Mouse (Mus musculus): Measurements from ENCODE around the gene Tff1. TPM values are rescaled to one million over a fixed set of nuclear protein-coding genes. Genes with fewer than 3 reads are reported as not detected.

The Tff1 gene
- total and polyA plus RNA-seq, 2 experiments from 2014 or later = not detected

DNA sequence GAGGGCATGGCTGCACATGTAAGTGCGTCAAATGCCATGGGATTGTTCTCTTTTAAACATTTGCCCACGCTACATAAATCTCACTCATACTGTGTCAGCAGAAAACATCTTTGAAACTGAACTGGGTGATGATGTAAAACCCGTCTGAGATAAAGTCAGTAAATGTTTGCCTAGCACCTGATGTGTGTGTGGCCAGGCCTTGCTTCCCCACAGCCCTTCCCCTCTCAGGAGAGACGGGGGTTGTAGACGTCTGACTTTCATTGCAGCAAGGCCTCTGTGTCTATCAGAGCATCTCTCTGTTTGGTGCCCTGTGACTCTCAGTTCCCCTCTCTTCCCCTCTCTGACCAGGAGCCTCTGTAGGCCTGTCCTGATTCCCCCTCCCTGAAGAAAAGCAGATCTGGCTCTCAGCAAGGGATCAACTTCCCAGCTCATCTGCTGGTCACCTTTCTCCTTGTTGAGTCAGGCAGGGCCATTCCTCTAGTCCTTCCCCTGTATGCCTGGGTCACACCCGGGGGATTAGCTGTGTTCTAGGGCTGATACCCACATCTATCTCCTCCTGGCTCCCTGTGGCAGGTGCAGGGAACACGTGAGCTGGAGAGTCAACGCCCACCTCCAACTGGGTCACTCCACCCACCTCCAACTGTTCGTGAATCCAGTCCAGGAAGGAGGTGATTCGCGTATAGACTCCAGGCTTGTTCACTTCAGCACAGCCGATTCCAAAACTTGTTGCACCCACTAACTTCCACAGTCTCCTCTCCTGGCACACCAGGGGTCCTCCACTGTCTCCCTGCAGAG, 18.3 kb upstream of the Tff1 start:
- TF ChIP-seq CTCF (IDR thresholded peaks at IDR 0.05; ENCODE audit: low read depth) = no peak
- Histone ChIP-seq H3K4me1 (ENCODE audit: insufficient read depth) (no peaks in the 10 kb centered on the region), H3K27ac (ENCODE audit: low read depth, low read length) (no peak overlapping the region), H3K4me2 (ENCODE audit: low read depth) (no peak overlapping the region), H3K27me3 (ENCODE audit: insufficient read depth, low read length) (no peaks in the 10 kb centered on the region), H3K9ac (no peak overlapping the region), H3K4me3 (ENCODE audit: low read depth, low read length) (no peak overlapping the region), H3K36me3 (ENCODE audit: insufficient read depth) (no peaks in the 10 kb centered on the region), H3K9me3 (ENCODE audit: low read length) (no peaks in the 10 kb centered on the region)
- ATAC-seq = no peak
- 72% methylated on average over 12 of the region's 12 CpGs for WGBS
- no peak for DNase-seq

DNA sequence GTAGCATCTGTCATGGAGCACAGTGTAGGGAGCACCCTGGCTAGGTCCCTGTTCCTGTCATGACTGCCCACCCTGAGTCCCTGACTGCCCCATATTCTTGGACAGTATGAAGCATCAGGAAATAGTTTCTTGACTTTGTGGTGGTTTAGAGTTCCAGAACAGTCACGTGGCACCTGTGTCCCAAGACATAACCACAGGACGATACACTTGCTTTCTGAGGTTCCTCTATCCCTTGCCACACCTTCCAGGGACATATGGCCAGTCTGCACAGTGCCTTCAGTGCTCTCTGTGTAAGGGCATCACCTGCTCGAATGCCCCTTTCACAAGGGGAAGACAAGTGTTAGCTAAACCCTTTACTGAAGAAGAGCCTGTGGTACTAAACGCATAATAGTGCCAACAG, 16.4 kb upstream of the Tff1 start:
- DNase-seq = no peak
- no peak overlapping the region for H3K27ac ChIP-seq (ENCODE audit: low read depth, low read length)
- no peak overlapping the region for H3K4me3 ChIP-seq (ENCODE audit: low read depth, low read length)
- ATAC-seq = no peak
- no peak overlapping the region for H3K9ac ChIP-seq
- H3K4me2 ChIP-seq (ENCODE audit: low read depth) = no peak overlapping the region
- no peaks in the 10 kb centered on the region for H3K4me1 ChIP-seq (ENCODE audit: insufficient read depth)
- H3K9me3 ChIP-seq (ENCODE audit: low read length) = no peaks in the 10 kb centered on the region
- no peak for TF ChIP-seq CTCF (IDR thresholded peaks at IDR 0.05; ENCODE audit: low read depth)
- no peaks in the 10 kb centered on the region for H3K27me3 ChIP-seq (ENCODE audit: insufficient read depth, low read length)
- H3K36me3 ChIP-seq (ENCODE audit: insufficient read depth) = no peaks in the 10 kb centered on the region
- WGBS = 82% methylated on average over 4 of the region's 4 CpGs

DNA sequence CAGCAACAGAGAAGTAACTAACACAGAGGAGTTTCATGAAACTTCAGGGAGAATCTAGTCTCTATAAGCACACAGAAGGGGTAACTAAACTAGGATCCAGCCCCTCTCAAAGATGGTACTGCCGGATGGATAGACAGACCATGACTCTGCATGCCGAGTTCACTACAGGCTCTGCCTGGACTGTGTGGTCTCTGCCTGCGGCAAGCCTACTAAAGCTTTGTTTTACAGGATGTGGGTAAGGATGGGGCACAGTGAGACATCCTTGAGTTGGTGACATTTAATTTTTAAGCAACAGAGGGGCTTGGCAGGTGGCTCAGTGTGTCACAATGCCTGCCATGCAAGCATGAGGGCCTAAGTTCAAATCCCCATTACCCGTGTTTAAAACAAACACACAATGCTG, 11.2 kb upstream of the Tff1 start:
- no peak for TF ChIP-seq CTCF (IDR thresholded peaks at IDR 0.05; ENCODE audit: low read depth)
- ATAC-seq (no peak), DNase-seq (no peak)
- Histone ChIP-seq H3K27me3 (ENCODE audit: insufficient read depth, low read length) (no peaks in the 10 kb centered on the region), H3K4me1 (ENCODE audit: insufficient read depth) (no peaks in the 10 kb centered on the region), H3K4me2 (ENCODE audit: low read depth) (no peak overlapping the region), H3K9me3 (ENCODE audit: low read length) (no peaks in the 10 kb centered on the region), H3K4me3 (ENCODE audit: low read depth, low read length) (no peak overlapping the region), H3K36me3 (ENCODE audit: insufficient read depth) (no peaks in the 10 kb centered on the region), H3K27ac (ENCODE audit: low read depth, low read length) (no peak overlapping the region), H3K9ac (no peak overlapping the region)
- 92% methylated on average over 4 of the region's 4 CpGs for WGBS

DNA sequence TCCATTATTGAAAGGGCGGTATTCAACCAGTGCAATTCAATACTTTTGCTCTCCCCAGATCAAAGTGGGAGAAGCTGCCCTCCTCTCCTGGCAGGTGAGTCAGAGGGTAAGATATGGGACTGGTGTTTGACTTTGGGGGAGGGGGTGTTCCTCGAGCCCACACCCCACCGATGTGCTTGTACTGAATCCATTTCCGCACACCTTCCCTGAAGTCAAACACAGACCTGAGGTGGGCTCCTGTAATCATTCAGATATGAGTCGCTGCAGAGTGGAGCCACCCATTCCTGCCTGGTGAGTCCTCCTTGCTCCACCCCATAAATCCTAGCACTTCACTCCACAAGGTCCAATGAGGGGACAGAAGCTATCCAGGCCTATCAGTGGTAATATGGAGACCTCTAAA, 4.7 kb upstream of the Tff1 start:
- H3K4me1 ChIP-seq (ENCODE audit: insufficient read depth) = no peaks in the 10 kb centered on the region
- 96% methylated on average over 5 of the region's 5 CpGs for WGBS
- no peaks in the 10 kb centered on the region for H3K36me3 ChIP-seq (ENCODE audit: insufficient read depth)
- DNase-seq (no peak), ATAC-seq (no peak)
- H3K9ac ChIP-seq = no peak overlapping the region
- H3K27ac ChIP-seq (ENCODE audit: low read depth, low read length) = no peak overlapping the region
- no peak for TF ChIP-seq CTCF (IDR thresholded peaks at IDR 0.05; ENCODE audit: low read depth)
- no peak overlapping the region for H3K4me3 ChIP-seq (ENCODE audit: low read depth, low read length)
- no peaks in the 10 kb centered on the region for H3K9me3 ChIP-seq (ENCODE audit: low read length)
- no peak overlapping the region for H3K4me2 ChIP-seq (ENCODE audit: low read depth)
- H3K27me3 ChIP-seq (ENCODE audit: insufficient read depth, low read length) = no peaks in the 10 kb centered on the region

DNA sequence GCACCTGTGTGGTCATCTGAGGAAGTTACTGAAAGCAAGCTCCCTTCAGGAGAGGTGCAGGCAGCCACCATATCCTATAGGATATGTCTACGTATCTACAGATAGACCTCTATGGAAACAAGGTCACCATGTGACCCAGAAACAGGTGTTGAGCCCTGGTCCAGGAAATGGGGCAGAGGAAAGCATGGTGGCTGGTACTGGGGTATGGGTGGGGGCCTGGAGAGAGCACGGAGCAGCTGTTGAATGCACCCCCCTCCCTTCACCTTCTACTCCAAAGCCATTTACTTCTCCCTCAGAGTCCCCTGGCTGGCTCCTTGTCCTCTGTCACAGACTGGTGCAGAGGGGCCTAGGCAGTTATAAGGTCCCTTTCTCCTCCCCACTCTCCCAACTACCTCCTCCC, 1.3 kb downstream of the Tff1 start:
- ATAC-seq (no peak), DNase-seq (no peak)
- Histone ChIP-seq H3K4me2 (ENCODE audit: low read depth) (no peak overlapping the region), H3K27me3 (ENCODE audit: insufficient read depth, low read length) (no peaks in the 10 kb centered on the region), H3K9me3 (ENCODE audit: low read length) (no peaks in the 10 kb centered on the region), H3K27ac (ENCODE audit: low read depth, low read length) (no peak overlapping the region), H3K4me3 (ENCODE audit: low read depth, low read length) (no peak overlapping the region), H3K36me3 (ENCODE audit: insufficient read depth) (no peaks in the 10 kb centered on the region), H3K9ac (no peak overlapping the region), H3K4me1 (ENCODE audit: insufficient read depth) (no peaks in the 10 kb centered on the region)
- no peak for TF ChIP-seq CTCF (IDR thresholded peaks at IDR 0.05; ENCODE audit: low read depth)
- WGBS = 75% methylated on average over 2 of the region's 2 CpGs

DNA sequence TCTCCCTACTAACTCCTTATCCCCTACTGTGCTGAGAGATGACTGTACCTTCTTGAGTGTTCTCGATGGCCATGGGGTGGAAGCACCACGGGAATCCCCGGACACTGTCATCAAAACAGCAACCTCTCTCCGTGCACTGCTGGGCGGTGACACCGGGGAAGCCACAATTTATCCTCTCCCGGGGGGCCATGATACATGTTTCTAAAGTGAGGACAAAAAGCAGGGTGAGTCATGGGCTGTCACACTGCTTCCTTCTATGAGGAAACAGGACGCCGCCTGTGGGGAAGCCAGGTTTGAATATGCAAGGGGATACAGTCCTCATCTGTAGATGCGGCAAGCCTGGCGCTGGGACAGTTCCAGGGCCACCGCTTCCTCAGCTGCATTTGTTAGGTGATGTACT, 2.5 kb downstream of the Tff1 start:
- Histone ChIP-seq H3K4me3 (ENCODE audit: low read depth, low read length) (no peak overlapping the region), H3K27ac (ENCODE audit: low read depth, low read length) (no peak overlapping the region), H3K36me3 (ENCODE audit: insufficient read depth) (no peaks in the 10 kb centered on the region), H3K4me2 (ENCODE audit: low read depth) (no peak overlapping the region), H3K9ac (no peak overlapping the region), H3K4me1 (ENCODE audit: insufficient read depth) (no peaks in the 10 kb centered on the region), H3K27me3 (ENCODE audit: insufficient read depth, low read length) (no peaks in the 10 kb centered on the region), H3K9me3 (ENCODE audit: low read length) (no peaks in the 10 kb centered on the region)
- 90% methylated on average over 12 of the region's 12 CpGs for WGBS
- no peak for ATAC-seq
- DNase-seq = no peak
- TF ChIP-seq CTCF (IDR thresholded peaks at IDR 0.05; ENCODE audit: low read depth) = no peak

DNA sequence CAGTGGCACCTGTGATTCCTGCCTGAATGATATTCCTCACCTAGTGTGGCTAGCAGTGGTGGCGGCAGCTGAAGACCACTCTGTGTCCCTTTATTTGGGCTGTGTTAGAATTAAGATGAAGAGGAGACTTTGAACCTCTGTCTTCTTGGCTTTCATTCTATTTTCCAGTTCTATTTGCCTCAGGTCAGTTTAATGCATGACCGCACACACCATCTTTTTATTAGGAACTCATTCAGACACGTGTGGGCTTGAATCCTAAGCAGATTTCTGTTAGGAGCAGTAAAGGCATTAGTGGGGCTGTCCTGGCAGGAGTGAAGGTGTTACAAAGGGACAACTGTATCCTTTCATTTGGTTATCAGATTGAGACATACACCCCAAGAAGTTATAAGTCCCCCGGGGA, 4.8 kb downstream of the Tff1 start:
- H3K27me3 ChIP-seq (ENCODE audit: insufficient read depth, low read length) = no peaks in the 10 kb centered on the region
- no peak overlapping the region for H3K27ac ChIP-seq (ENCODE audit: low read depth, low read length)
- no peak for TF ChIP-seq CTCF (IDR thresholded peaks at IDR 0.05; ENCODE audit: low read depth)
- DNase-seq (no peak), ATAC-seq (no peak)
- no peak overlapping the region for H3K4me2 ChIP-seq (ENCODE audit: low read depth)
- no peaks in the 10 kb centered on the region for H3K4me1 ChIP-seq (ENCODE audit: insufficient read depth)
- H3K9ac ChIP-seq = no peak overlapping the region
- WGBS = 66% methylated on average over 4 of the region's 4 CpGs
- no peak overlapping the region for H3K4me3 ChIP-seq (ENCODE audit: low read depth, low read length)
- no peaks in the 10 kb centered on the region for H3K36me3 ChIP-seq (ENCODE audit: insufficient read depth)
- H3K9me3 ChIP-seq (ENCODE audit: low read length) = no peaks in the 10 kb centered on the region
